Mouse (Mus musculus): Measurements from ENCODE around the gene Afap1.

Gene Afap1

GRCm38 (mm10) chr5:35897147-35897546, 4.0 kb downstream of the Afap1 start:
- in situ Hi-C loops (cut with MseI, MboI), result no loop called here

- in situ Hi-C loops (cut with MseI, MboI), result no loop called here
Observed at GRCm38 (mm10) chr5:35898114-35898513, 5.0 kb downstream of the Afap1 start.

- in situ Hi-C loops (cut with MseI, MboI), result no loop called here
Observed at GRCm38 (mm10) chr5:35898994-35899393, 5.9 kb downstream of the Afap1 start.

GRCm38 (mm10) chr5:35900401-35901225, 7.5 kb downstream of the Afap1 start:
- in situ Hi-C loops (cut with MseI, MboI), result no loop called here

GRCm38 (mm10) chr5:35901226-35901809, 8.2 kb downstream of the Afap1 start:
- in situ Hi-C loops (cut with MseI, MboI), result no loop called here

GRCm38 (mm10) chr5:35903456-35903855, 10.3 kb downstream of the Afap1 start:
- in situ Hi-C loops (cut with MseI, MboI), result no loop called here

- in situ Hi-C loops (cut with MseI, MboI), result no loop called here
Observed at GRCm38 (mm10) chr5:35905283-35905682, 12.2 kb downstream of the Afap1 start.

- in situ Hi-C loops (cut with MseI, MboI), result no loop called here
Observed at GRCm38 (mm10) chr5:35907090-35907489, 14.0 kb downstream of the Afap1 start.

- in situ Hi-C loops (cut with MseI, MboI), result no loop called here
Observed at GRCm38 (mm10) chr5:35907633-35908426, 14.7 kb downstream of the Afap1 start.

GRCm38 (mm10) chr5:35908626-35909443, 15.7 kb downstream of the Afap1 start:
- in situ Hi-C loops (cut with MseI, MboI), result no loop called here

- in situ Hi-C loops (cut with MseI, MboI), result no loop called here
Observed at GRCm38 (mm10) chr5:35915629-35916300, 22.6 kb downstream of the Afap1 start.

GRCm38 (mm10) chr5:35916666-35917065, 23.5 kb downstream of the Afap1 start:
- in situ Hi-C loops (cut with MseI, MboI), result no loop called here

GRCm38 (mm10) chr5:35918387-35918786, 25.3 kb downstream of the Afap1 start:
- in situ Hi-C loops (cut with MseI, MboI), result no loop called here

GRCm38 (mm10) chr5:35920076-35920475, 27.0 kb downstream of the Afap1 start:
- in situ Hi-C loops (cut with MseI, MboI), result no loop called here

- in situ Hi-C loops (cut with MseI, MboI), result no loop called here
Observed at GRCm38 (mm10) chr5:35920557-35920956, 27.4 kb downstream of the Afap1 start.

GRCm38 (mm10) chr5:35921141-35921540, 28.0 kb downstream of the Afap1 start:
- in situ Hi-C loops (cut with MseI, MboI), result no loop called here

- in situ Hi-C loops (cut with MseI, MboI), result no loop called here
Observed at GRCm38 (mm10) chr5:35921595-35922254, 28.6 kb downstream of the Afap1 start.

GRCm38 (mm10) chr5:35923448-35923847, 30.3 kb downstream of the Afap1 start:
- in situ Hi-C loops (cut with MseI, MboI), result no loop called here

- in situ Hi-C loops (cut with MseI, MboI), result no loop called here
Observed at GRCm38 (mm10) chr5:35925171-35925634, 32.1 kb downstream of the Afap1 start.

GRCm38 (mm10) chr5:35926511-35926910, 33.4 kb downstream of the Afap1 start:
- in situ Hi-C loops (cut with MseI, MboI), result no loop called here
